Mouse (Mus musculus) C2C12 (cell line): ENCODE results near the gene Ly75. TPM values are rescaled to one million over a fixed set of nuclear protein-coding genes. Genes with fewer than 3 reads are reported as not detected.

Experiments used
- H3K27me3 ChIP-seq: one replicate; pipeline ENCODE4 v1.6.1; 2011; ENCODE audit not compliant: control insufficient read depth, insufficient read depth, insufficient read length
- H3K36me3 ChIP-seq: one replicate; pipeline ENCODE4 v1.6.1; 2011; ENCODE audit not compliant: control insufficient read depth, insufficient read depth
- H3K4me3 ChIP-seq: one replicate; pipeline ENCODE4 v1.5.1; 2011; ENCODE audit warnings: mild to moderate bottlenecking, control low read depth; ENCODE audit not compliant: poor library complexity, insufficient read depth, severe bottlenecking
- H3K79me2 ChIP-seq: one replicate; pipeline ENCODE4 v1.6.1; 2011; ENCODE audit not compliant: control insufficient read depth, insufficient read depth
- H3K79me3 ChIP-seq: one replicate; pipeline ENCODE4 v1.6.1; 2011; ENCODE audit warnings: low read depth, control low read depth
- H3ac ChIP-seq: one replicate; pipeline ENCODE3; 2011; ENCODE audit warnings: low read depth; ENCODE audit not compliant: control insufficient read depth, insufficient read length
- CEBPB ChIP-seq: IDR thresholded peaks from one replicate; pipeline ENCODE4 v1.6.1; 2011; ENCODE audit warnings: low read depth, mild to moderate bottlenecking, control low read depth, moderate library complexity
- CTCF ChIP-seq: IDR thresholded peaks from one replicate; pipeline ENCODE4 v1.5.1; 2011; ENCODE audit not compliant: control insufficient read depth, insufficient read depth, insufficient read length
- FOSL1 ChIP-seq: IDR thresholded peaks from one replicate; pipeline ENCODE4 v1.8.0; 2011; ENCODE audit warnings: mild to moderate bottlenecking, low read length; ENCODE audit not compliant: poor library complexity, insufficient read depth, severe bottlenecking
- MAX ChIP-seq: IDR thresholded peaks from one replicate; pipeline ENCODE4 v1.6.1; 2011; ENCODE audit warnings: mild to moderate bottlenecking, control low read depth
- MYOD1 ChIP-seq: IDR thresholded peaks from one replicate; pipeline ENCODE4 v1.6.1; 2011; ENCODE audit warnings: low read depth; ENCODE audit not compliant: control insufficient read depth, insufficient read length
- MYOG ChIP-seq: IDR thresholded peaks from one replicate; pipeline ENCODE4 v1.6.1; 2011; ENCODE audit not compliant: control insufficient read depth, insufficient read length; ENCODE audit errors: extremely low read depth
- USF1 ChIP-seq: IDR thresholded peaks from one replicate; pipeline ENCODE4 v1.6.1; 2011; ENCODE audit warnings: low read depth, mild to moderate bottlenecking, control low read depth, moderate library complexity
- polyA plus RNA-seq: library from polyadenylated mRNA; unstranded; fragments of >200 nt; fragmentation: generic; extraction: Trizol; gene quantifications from one replicate; pipeline ENCODE4 v1.2.1, GENCODE M21; 2012; ENCODE audit warnings: missing spikeins

The Ly75 gene
- polyA plus RNA-seq, 1 experiment = 8.7 TPM

- TF ChIP-seq USF1 (no peak), CEBPB (no peak), FOSL1 (no peak), MYOG (no peak)
- no peak overlapping the region for H3ac ChIP-seq
- H3K79me3 ChIP-seq = no peaks in the 10 kb centered on the region
- H3K79me2 ChIP-seq = no peaks in the 10 kb centered on the region
- no peaks in the 10 kb centered on the region for H3K27me3 ChIP-seq
- H3K36me3 ChIP-seq = peaks cover 70% of the 10 kb centered on the region
- no peak overlapping the region for H3K4me3 ChIP-seq
These were observed 55.5 kb downstream of the Ly75 start for GRCm38 (mm10) chr2:60327581-60327980.

GRCm38 (mm10) chr2:60326948-60327347 lies 56.2 kb downstream of the Ly75 start:
- H3ac ChIP-seq = no peak overlapping the region
- H3K36me3 ChIP-seq = peaks cover 76% of the 10 kb centered on the region
- no peak for TF ChIP-seq CTCF
- TF ChIP-seq MYOD1 = no peak
- TF ChIP-seq CEBPB = no peak
- TF ChIP-seq MYOG = no peak
- TF ChIP-seq MAX = no peak
- TF ChIP-seq FOSL1 = no peak
- no peak for TF ChIP-seq USF1
- H3K79me2 ChIP-seq = no peaks in the 10 kb centered on the region
- H3K27me3 ChIP-seq = no peaks in the 10 kb centered on the region
- H3K79me3 ChIP-seq = no peaks in the 10 kb centered on the region
- H3K4me3 ChIP-seq = no peak overlapping the region

- no peak overlapping the region for H3ac ChIP-seq
- TF ChIP-seq FOSL1 = no peak
- TF ChIP-seq MAX = no peak
- TF ChIP-seq MYOD1 = no peak
- no peak for TF ChIP-seq CEBPB
- no peak for TF ChIP-seq USF1
- TF ChIP-seq CTCF = no peak
- TF ChIP-seq MYOG = no peak
These were observed 59.7 kb downstream of the Ly75 start for GRCm38 (mm10) chr2:60323411-60323810.

GRCm38 (mm10) chr2:60322031-60322726 lies 60.9 kb downstream of the Ly75 start:
- TF ChIP-seq MYOD1 (no peak), MAX (no peak), MYOG (no peak), CEBPB (no peak), FOSL1 (no peak), CTCF (no peak), USF1 (no peak)
- H3K4me3 ChIP-seq = no peak overlapping the region
- no peaks in the 10 kb centered on the region for H3K79me3 ChIP-seq
- no peaks in the 10 kb centered on the region for H3K27me3 ChIP-seq
- no peak overlapping the region for H3ac ChIP-seq
- H3K79me2 ChIP-seq = no peaks in the 10 kb centered on the region
- peaks cover 65% of the 10 kb centered on the region for H3K36me3 ChIP-seq

More at GRCm38 (mm10) chr2:60323411-60323810, 59.7 kb downstream of the Ly75 start:
- H3K4me3 ChIP-seq = no peak overlapping the region
- H3K79me3 ChIP-seq = no peaks in the 10 kb centered on the region
- peaks cover 68% of the 10 kb centered on the region for H3K36me3 ChIP-seq
- H3K79me2 ChIP-seq = no peaks in the 10 kb centered on the region
- no peaks in the 10 kb centered on the region for H3K27me3 ChIP-seq

GRCm38 (mm10) chr2:60303796-60304195 lies 79.3 kb downstream of the Ly75 start:
- H3K4me3 ChIP-seq = no peak overlapping the region

GRCm38 (mm10) chr2:60299323-60299722 lies 83.8 kb downstream of the Ly75 start:
- no peaks in the 10 kb centered on the region for H3K79me3 ChIP-seq
- H3K36me3 ChIP-seq = peaks cover 43% of the 10 kb centered on the region
- H3ac ChIP-seq = no peak overlapping the region
- no peaks in the 10 kb centered on the region for H3K79me2 ChIP-seq
- H3K27me3 ChIP-seq = no peaks in the 10 kb centered on the region
- TF ChIP-seq CEBPB (no peak), USF1 (no peak), MAX (no peak), MYOD1 (no peak), CTCF (no peak), FOSL1 (no peak), MYOG (no peak)
- H3K4me3 ChIP-seq = no peak overlapping the region

More at GRCm38 (mm10) chr2:60303796-60304195, 79.3 kb downstream of the Ly75 start:
- no peak overlapping the region for H3ac ChIP-seq
- H3K79me3 ChIP-seq = no peaks in the 10 kb centered on the region
- no peaks in the 10 kb centered on the region for H3K79me2 ChIP-seq
- TF ChIP-seq MYOD1 (no peak), USF1 (no peak), CTCF (no peak), MYOG (no peak)
- H3K27me3 ChIP-seq = no peaks in the 10 kb centered on the region
- peaks cover 64% of the 10 kb centered on the region for H3K36me3 ChIP-seq
